Mouse (Mus musculus) limb, embryonic 11.5 days (tissue): Measurements from ENCODE around the gene Fam107b. TPM values are rescaled to one million over a fixed set of nuclear protein-coding genes. Genes with fewer than 3 reads are reported as not detected.
"Not testable (repeated sequence)": the region's sequence is repeated elsewhere in the genome, so short reads cannot be mapped to it uniquely, and the experiment has no call there.

Source experiments
- ATAC-seq: fragments of 200-750 bp; cut with Nextera tagmentation; 2 replicates; pipeline ENCODE4 v1.8.0; 2017; ENCODE audit warnings: low read depth; ENCODE audit not compliant: insufficient number of reproducible peaks, low FRiP score, low TSS enrichment
- DNase-seq: peaks from one replicate; pipeline ENCODE4 v3.0.0-alpha.2; 2015; ENCODE audit warnings: low spot score
- H3K27ac ChIP-seq: fragments of 300-500 bp; sonication (generic); replicated peaks from 2 replicates; pipeline ENCODE4 v1.5.1; 2014; ENCODE audit warnings: low read depth, mild to moderate bottlenecking, low read length
- H3K27me3 ChIP-seq: fragments of 300-500 bp; sonication (generic); 2 replicates; pipeline ENCODE4 v1.6.1; 2014; ENCODE audit warnings: mild to moderate bottlenecking, low read length, mixed read lengths; ENCODE audit not compliant: control insufficient read depth, insufficient read depth
- H3K36me3 ChIP-seq: fragments of 300-500 bp; sonication (generic); 2 replicates; pipeline ENCODE4 v1.6.1; 2014; ENCODE audit warnings: mild to moderate bottlenecking, low read length, moderate library complexity, mixed read lengths; ENCODE audit not compliant: control insufficient read depth, insufficient read depth
- H3K4me1 ChIP-seq: fragments of 300-500 bp; sonication (generic); 2 replicates; pipeline ENCODE4 v1.6.1; 2014; ENCODE audit warnings: low read length, mixed read lengths; ENCODE audit not compliant: control insufficient read depth, insufficient read depth
- H3K4me2 ChIP-seq: fragments of 300-500 bp; sonication (generic); 2 replicates; pipeline ENCODE4 v1.6.1; 2014; ENCODE audit warnings: low read depth, mild to moderate bottlenecking, moderate library complexity; ENCODE audit not compliant: severe bottlenecking
- H3K4me3 ChIP-seq: fragments of 300-500 bp; sonication (generic); 2 replicates; pipeline ENCODE4 v1.5.1; 2014; ENCODE audit warnings: low read depth, low read length
- H3K9ac ChIP-seq: fragments of 300-500 bp; sonication (generic); 2 replicates; pipeline ENCODE4 v1.6.1; 2014; ENCODE audit warnings: mild to moderate bottlenecking, low read length
- H3K9me3 ChIP-seq: fragments of 300-500 bp; sonication (generic); 2 replicates; pipeline ENCODE4 v1.6.1; 2016; ENCODE audit warnings: low read length; ENCODE audit not compliant: control insufficient read depth
- WGBS: fragments of 180-500 bp; shearing (Covaris S2); extraction: QIAGEN DNeasy Blood & Tissue Kit; methylation state at CpG from one replicate; pipeline ENCODE4 v1.1.7; 2014; 5-methylcytosine and 5-hydroxymethylcytosine counted together
- polyA plus RNA-seq: library from polyadenylated mRNA; unstranded; fragments of >200 nt; fragmentation: Nextera tagmentation; extraction: Ambion mirVana; gene quantifications from 2 replicates; pipeline ENCODE4 v1.2.1, GENCODE M21; 2014

The Fam107b gene
- polyA plus RNA-seq, 1 experiment from 2014 or later = 61.9 TPM

DNA sequence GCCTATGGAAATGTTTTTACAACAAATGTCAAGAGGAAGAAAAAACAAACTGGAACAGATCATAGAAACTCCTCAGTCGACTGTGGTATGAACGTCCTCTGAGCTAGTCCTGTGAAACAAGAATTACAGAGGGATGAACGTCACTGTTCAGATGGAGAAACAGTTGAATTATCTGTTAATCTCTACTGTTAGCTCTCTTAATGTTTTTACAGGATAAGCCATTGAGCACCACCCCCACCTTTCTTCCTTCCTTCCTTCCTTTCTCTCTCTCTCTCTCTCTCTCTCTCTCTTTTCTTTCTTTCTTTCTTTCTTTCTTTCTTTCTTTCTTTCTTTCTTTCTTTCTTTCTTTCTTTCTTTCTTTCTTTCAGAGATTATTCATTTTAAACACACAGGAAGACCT, 135.0 kb downstream of the Fam107b start:
- not testable (repeated sequence) for H3K27ac ChIP-seq, ATAC-seq, H3K9ac ChIP-seq, H3K9me3 ChIP-seq, DNase-seq, H3K36me3 ChIP-seq, H3K4me3 ChIP-seq, H3K4me2 ChIP-seq, H3K27me3 ChIP-seq, H3K4me1 ChIP-seq
- WGBS = 77% methylated on average over 3 of the region's 3 CpGs

DNA sequence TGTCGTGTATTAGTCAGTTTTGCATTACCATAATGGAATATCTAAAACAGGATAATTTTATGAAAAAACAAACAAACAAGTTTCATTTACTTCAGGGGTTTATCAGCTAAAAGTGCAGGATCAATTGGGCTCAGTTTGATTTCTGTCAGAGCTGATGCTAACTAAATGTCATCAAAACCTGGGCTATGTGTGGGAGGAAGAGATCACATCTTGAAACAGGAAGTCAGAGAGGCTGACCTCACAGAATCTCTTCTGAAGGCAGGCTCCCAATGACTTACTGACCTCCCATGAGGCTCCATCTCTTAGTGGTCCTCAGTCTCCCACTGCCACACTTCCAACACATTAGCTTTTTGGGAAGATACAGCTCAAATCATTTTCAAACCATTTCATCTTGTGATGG, 136.9 kb downstream of the Fam107b start:
- no peak overlapping the region for H3K4me3 ChIP-seq
- no peak overlapping the region for H3K4me2 ChIP-seq
- no peak overlapping the region for H3K9ac ChIP-seq
- no peaks in the 10 kb centered on the region for H3K36me3 ChIP-seq
- no peak overlapping the region for H3K27ac ChIP-seq
- no peak for ATAC-seq
- no peaks in the 10 kb centered on the region for H3K27me3 ChIP-seq
- WGBS = 82% methylated on average over 1 of the region's 1 CpGs
- no peak for DNase-seq
- no peaks in the 10 kb centered on the region for H3K4me1 ChIP-seq
- no peaks in the 10 kb centered on the region for H3K9me3 ChIP-seq

DNA sequence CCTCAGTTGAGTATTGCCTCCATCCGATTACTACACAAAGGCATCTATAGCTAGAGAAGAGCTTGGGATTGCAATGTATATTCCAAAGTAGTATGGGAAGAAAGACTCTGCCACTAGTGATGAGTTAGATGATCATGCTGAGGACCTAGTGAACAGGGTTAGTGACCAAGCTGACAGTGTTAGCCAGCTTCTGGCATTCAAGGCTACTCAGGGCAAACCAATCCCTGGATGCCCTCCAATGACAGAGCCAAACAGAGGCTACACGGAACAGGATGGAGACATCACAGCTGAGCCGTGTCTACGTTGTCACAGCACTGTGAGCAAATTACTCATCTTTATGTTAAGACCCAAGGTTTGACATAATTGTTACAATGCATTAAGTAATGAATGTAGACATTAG, 138.3 kb downstream of the Fam107b start:
- no peaks in the 10 kb centered on the region for H3K27me3 ChIP-seq
- H3K27ac ChIP-seq = no peak overlapping the region
- DNase-seq = no peak
- no peak overlapping the region for H3K9ac ChIP-seq
- no peak for ATAC-seq
- no peaks in the 10 kb centered on the region for H3K36me3 ChIP-seq
- WGBS = 93% methylated on average over 4 of the region's 4 CpGs
- no peaks in the 10 kb centered on the region for H3K9me3 ChIP-seq
- H3K4me3 ChIP-seq = no peak overlapping the region
- no peaks in the 10 kb centered on the region for H3K4me1 ChIP-seq
- H3K4me2 ChIP-seq = no peak overlapping the region

DNA sequence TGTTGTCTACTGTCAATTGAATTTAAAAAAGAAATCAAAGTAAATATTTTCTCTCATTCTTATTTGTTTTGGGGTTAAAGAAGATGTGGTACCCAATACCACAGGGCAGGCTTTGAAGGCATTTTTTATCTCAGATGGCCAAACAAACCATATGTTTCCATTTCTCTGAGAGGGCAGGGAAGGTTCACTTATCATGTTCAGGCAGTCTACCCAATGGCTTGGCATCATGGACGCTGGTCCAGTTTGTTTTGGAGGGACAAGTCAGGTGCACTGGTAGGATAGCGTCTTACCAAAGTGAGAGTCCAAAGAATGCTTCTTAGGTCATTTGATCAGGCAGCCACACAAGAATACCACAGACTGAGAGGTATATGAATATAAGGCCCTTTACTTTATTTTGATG, 139.6 kb downstream of the Fam107b start:
- DNase-seq = no peak
- peaks cover 5% of the 10 kb centered on the region; the same call in 1 of the 2 replicates for H3K4me1 ChIP-seq
- WGBS = 91% methylated on average over 2 of the region's 2 CpGs
- H3K4me2 ChIP-seq = no peak overlapping the region
- no peak overlapping the region for H3K4me3 ChIP-seq
- no peak for ATAC-seq
- H3K36me3 ChIP-seq = no peaks in the 10 kb centered on the region
- no peak overlapping the region for H3K27ac ChIP-seq
- H3K9ac ChIP-seq = no peak overlapping the region
- H3K9me3 ChIP-seq = no peaks in the 10 kb centered on the region
- no peaks in the 10 kb centered on the region for H3K27me3 ChIP-seq

DNA sequence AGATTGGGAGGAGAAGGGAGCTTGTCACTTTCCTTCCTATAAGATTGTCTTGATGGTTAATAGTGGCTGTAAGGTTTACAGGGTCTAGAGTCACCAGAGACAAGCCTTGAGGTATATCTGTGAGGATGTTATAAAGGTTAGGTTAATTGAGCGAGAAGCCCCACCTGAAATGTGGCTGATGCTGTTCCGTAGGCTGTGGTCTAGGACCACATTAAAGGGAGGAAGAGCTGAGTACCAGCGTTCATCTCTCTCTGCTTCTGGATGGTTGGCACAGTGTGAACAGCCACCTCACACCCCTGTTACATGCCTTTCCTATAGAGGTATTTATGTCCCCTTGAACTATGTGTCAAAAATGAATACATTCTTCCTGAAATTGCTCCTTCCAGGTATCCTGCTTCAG, 140.2 kb downstream of the Fam107b start:
- Histone ChIP-seq H3K27me3 (no peaks in the 10 kb centered on the region), H3K4me3 (no peak overlapping the region), H3K4me1 (peaks cover 5% of the 10 kb centered on the region; the same call in 1 of the 2 replicates), H3K4me2 (no peak overlapping the region), H3K27ac (no peak overlapping the region), H3K9ac (no peak overlapping the region), H3K36me3 (no peaks in the 10 kb centered on the region), H3K9me3 (no peaks in the 10 kb centered on the region)
- no peak for ATAC-seq
- no peak for DNase-seq
- WGBS = 87% methylated on average over 3 of the region's 3 CpGs

DNA sequence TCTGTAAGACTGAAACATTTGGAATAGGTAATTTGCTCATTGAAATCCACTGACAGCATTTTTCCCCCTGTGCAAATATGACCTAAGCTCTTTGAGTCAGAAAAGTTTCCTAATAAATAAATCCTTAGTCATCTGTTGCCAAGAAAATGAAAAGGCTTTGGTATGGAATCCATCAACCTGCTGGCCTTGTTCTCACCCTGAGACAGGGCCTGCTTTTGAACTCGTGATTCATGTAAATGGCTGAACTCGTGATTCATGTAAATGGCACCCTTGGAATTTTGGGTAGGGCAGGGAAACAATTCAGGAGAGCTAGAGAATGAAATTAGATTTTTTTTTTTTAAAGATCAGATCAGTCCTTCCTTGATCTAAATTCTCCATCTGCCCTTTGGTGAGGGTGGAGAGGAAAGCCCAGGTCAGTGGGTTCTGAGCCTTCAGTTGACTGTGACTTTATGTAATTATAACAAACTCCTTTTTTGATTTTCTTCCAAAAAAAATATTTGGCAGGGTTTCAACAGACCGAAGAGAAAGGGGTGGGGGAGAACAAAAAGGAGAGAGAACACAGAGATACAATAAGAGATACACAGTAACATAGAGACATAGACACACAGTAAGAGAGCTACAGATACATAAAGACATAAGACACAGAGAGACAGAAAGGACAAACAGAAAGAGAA, 142.2 kb downstream of the Fam107b start:
- Histone ChIP-seq H3K9me3 (no peaks in the 10 kb centered on the region), H3K4me1 (peaks cover 7% of the 10 kb centered on the region; the same call in 1 of the 2 replicates), H3K27me3 (no peaks in the 10 kb centered on the region), H3K4me3 (no peak overlapping the region), H3K9ac (no peak overlapping the region), H3K27ac (no peak overlapping the region), H3K36me3 (no peaks in the 10 kb centered on the region), H3K4me2 (no peak overlapping the region)
- DNase-seq = no peak
- 0 out of 2 replicates have a peak, but pooled peaks have one; percentile 2 for ATAC-seq
- 74% methylated on average over 3 of the region's 3 CpGs for WGBS

DNA sequence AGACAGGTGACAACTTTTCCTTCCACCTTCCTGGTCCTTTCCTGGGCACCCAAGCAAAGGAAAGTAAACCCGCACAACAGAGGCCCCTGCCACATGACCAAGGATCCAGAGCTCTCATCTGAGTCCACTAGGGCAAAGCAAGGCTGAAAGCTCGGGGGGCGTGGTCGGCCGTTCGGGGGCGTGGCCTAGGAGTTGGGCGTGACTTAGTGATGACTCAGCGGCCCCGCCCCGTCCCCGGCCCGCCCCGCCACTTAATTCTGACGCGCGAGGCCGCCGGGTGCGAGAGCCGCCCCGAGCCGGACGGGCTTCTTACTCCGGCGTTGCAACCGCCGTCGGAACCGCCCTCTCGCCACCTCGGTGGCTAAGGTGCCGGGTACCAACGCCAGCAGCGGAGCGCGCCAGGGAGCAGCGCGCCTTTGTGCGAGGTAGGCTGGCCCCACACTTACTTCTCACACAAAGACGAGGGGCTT, 143.0 kb downstream of the Fam107b start:
- Histone ChIP-seq H3K27ac (peak overlapping the region; percentile 68), H3K9me3 (no peaks in the 10 kb centered on the region), H3K36me3 (no peaks in the 10 kb centered on the region), H3K4me3 (peak overlapping the region; percentile 99), H3K4me1 (peaks cover 7% of the 10 kb centered on the region; the same call in 1 of the 2 replicates), H3K4me2 (peak overlapping the region; percentile 68), H3K9ac (peak overlapping the region; percentile 96), H3K27me3 (no peaks in the 10 kb centered on the region)
- DNase-seq (peak; percentile 99), ATAC-seq (peak; percentile 95)
- WGBS = 1% methylated on average over 32 of the region's 41 CpGs

DNA sequence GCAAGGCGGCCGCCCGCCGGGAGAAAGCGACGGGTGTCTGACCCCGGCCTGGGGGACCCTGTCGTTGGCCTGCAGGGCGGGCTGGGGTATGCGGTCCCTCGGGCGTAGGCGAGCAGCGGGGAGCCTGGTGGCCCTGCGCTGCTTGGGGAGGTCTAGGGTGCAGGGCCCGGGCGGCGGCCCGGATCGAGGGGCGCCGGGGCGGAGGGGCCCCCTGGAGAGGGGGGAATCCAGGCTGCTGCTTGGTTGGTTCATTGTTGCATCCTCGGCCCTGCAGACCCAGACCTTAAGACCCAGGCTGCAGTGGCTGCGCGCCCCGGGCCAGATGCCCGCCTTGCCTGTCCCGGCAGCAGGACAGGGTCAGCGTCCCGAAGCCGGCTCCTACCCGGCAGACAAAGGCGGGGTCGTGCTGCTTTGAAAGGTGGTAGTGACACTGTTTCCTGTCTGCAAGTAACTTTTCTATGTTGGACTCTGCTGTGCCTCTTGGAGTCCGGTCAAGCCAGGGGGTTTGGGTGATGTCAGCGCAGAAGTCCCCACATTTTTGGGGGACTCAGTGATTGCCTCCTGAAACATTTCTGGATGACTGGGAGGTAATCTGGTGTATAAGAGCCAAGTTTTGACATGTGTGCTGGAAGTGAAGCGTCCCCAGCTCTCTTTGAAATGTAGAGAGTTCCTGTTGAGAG, 143.5 kb downstream of the Fam107b start:
- H3K27ac ChIP-seq = peak overlapping the region; percentile 68
- peak; percentile 74 for DNase-seq
- H3K9me3 ChIP-seq = no peaks in the 10 kb centered on the region
- H3K9ac ChIP-seq = peak overlapping the region; percentile 96
- H3K4me2 ChIP-seq = peak overlapping the region; percentile 68
- peaks cover 7% of the 10 kb centered on the region; the same call in 1 of the 2 replicates for H3K4me1 ChIP-seq
- ATAC-seq = peak; percentile 72
- no peaks in the 10 kb centered on the region for H3K36me3 ChIP-seq
- 1% methylated on average over 37 of the region's 38 CpGs for WGBS
- H3K27me3 ChIP-seq = no peaks in the 10 kb centered on the region
- peak overlapping the region; percentile 99 for H3K4me3 ChIP-seq
